Mouse (Mus musculus): ENCODE measurements around the gene Mpnd. TPM values are rescaled to one million over a fixed set of nuclear protein-coding genes. Genes with fewer than 3 reads are reported as not detected.

Gene Mpnd
- polyA plus RNA-seq, 1 experiment from 2014 or later = 127 TPM

GRCm38 (mm10) chr17:56018347-56019131 is 13.0 kb downstream of the Mpnd start:
- 66% methylated on average over 20 of the region's 20 CpGs for WGBS
- H3K36me3 ChIP-seq (ENCODE audit: insufficient read depth) = peaks cover 72% of the 10 kb centered on the region
- no peak overlapping the region for H3K4me2 ChIP-seq
- H3K27ac ChIP-seq (ENCODE audit: low read depth) = no peak overlapping the region
- no peaks in the 10 kb centered on the region for H3K27me3 ChIP-seq (ENCODE audit: insufficient read depth, low read length)
- no peak overlapping the region for H3K9ac ChIP-seq
- no peaks in the 10 kb centered on the region for H3K9me3 ChIP-seq (ENCODE audit: low read depth, low read length)
- ATAC-seq (ENCODE audit: insufficient read depth) (peak; percentile 25), DNase-seq (peak; percentile 43)
- H3K4me3 ChIP-seq (ENCODE audit: low read depth, low read length) = no peak overlapping the region
- TF ChIP-seq CTCF (IDR thresholded peaks at IDR 0.05; ENCODE audit: low read depth) = peak; percentile 59
- no peaks in the 10 kb centered on the region for H3K4me1 ChIP-seq (ENCODE audit: insufficient read depth)

GRCm38 (mm10) chr17:56020400-56021084 is 15.0 kb downstream of the Mpnd start:
- ATAC-seq (ENCODE audit: insufficient read depth) (no peak), DNase-seq (no peak)
- WGBS = 87% methylated on average over 6 of the region's 6 CpGs
- peaks cover 62% of the 10 kb centered on the region for H3K36me3 ChIP-seq (ENCODE audit: insufficient read depth)
- H3K27ac ChIP-seq (ENCODE audit: low read depth) = no peak overlapping the region
- H3K9me3 ChIP-seq (ENCODE audit: low read depth, low read length) = no peaks in the 10 kb centered on the region
- no peak overlapping the region for H3K9ac ChIP-seq
- H3K4me1 ChIP-seq (ENCODE audit: insufficient read depth) = no peaks in the 10 kb centered on the region
- H3K4me3 ChIP-seq (ENCODE audit: low read depth, low read length) = no peak overlapping the region
- no peaks in the 10 kb centered on the region for H3K27me3 ChIP-seq (ENCODE audit: insufficient read depth, low read length)
- no peak for TF ChIP-seq CTCF (IDR thresholded peaks at IDR 0.05; ENCODE audit: low read depth)
- no peak overlapping the region for H3K4me2 ChIP-seq

DNA sequence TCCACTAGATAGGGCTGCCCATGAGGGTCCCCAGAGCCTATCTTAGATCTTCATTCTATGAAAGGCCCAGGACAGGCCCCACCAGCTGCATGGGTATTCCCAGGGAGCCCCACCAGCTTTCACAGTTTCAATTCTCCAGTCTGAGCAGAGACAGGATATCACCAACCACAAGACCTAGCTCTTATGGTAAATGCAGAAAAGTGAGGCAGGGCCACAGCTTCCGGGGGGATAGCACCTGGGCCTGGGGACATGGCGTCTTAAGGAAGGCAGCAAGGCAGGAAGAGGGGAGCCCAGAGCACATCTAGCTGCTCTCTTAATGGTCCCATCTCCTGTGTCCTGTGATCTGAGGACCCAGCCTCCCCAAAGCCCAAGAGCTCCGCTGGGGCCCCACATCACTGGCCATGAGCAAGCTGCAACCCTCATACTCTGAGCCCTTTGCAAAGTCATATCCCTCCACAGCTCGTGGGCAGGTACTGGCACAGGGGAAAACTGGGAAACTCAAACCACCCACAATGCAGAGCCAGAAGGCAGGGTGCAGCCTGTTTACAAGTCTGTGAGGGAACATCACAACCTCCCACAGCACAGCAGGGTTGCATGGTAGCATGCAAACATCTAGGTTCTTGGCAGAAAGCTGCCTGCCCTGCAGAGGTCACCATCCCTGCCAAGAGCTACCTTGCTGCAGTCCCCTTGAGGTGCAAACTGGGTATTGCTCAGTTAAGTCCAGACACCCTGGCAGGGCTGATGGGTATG is 15.8 kb downstream of the Mpnd start:
- Histone ChIP-seq H3K4me1 (ENCODE audit: insufficient read depth) (no peaks in the 10 kb centered on the region), H3K9ac (no peak overlapping the region), H3K9me3 (ENCODE audit: low read depth, low read length) (no peaks in the 10 kb centered on the region), H3K27ac (ENCODE audit: low read depth) (no peak overlapping the region), H3K27me3 (ENCODE audit: insufficient read depth, low read length) (no peaks in the 10 kb centered on the region), H3K4me3 (ENCODE audit: low read depth, low read length) (no peak overlapping the region), H3K4me2 (no peak overlapping the region), H3K36me3 (ENCODE audit: insufficient read depth) (peaks cover 57% of the 10 kb centered on the region)
- no peak for ATAC-seq (ENCODE audit: insufficient read depth)
- no peak for DNase-seq
- no peak for TF ChIP-seq CTCF (IDR thresholded peaks at IDR 0.05; ENCODE audit: low read depth)
- 83% methylated on average over 4 of the region's 4 CpGs for WGBS

- ATAC-seq (ENCODE audit: insufficient read depth) = no peak
- Histone ChIP-seq H3K9ac (no peak overlapping the region), H3K27ac (ENCODE audit: low read depth) (no peak overlapping the region), H3K4me2 (no peak overlapping the region), H3K4me1 (ENCODE audit: insufficient read depth) (no peaks in the 10 kb centered on the region), H3K4me3 (ENCODE audit: low read depth, low read length) (no peak overlapping the region), H3K27me3 (ENCODE audit: insufficient read depth, low read length) (no peaks in the 10 kb centered on the region), H3K9me3 (ENCODE audit: low read depth, low read length) (no peaks in the 10 kb centered on the region), H3K36me3 (ENCODE audit: insufficient read depth) (peaks cover 48% of the 10 kb centered on the region)
- no peak for DNase-seq
- WGBS = 69% methylated on average over 2 of the region's 2 CpGs
- no peak for TF ChIP-seq CTCF (IDR thresholded peaks at IDR 0.05; ENCODE audit: low read depth)
These were observed 16.8 kb downstream of the Mpnd start for GRCm38 (mm10) chr17:56022131-56022988.

DNA sequence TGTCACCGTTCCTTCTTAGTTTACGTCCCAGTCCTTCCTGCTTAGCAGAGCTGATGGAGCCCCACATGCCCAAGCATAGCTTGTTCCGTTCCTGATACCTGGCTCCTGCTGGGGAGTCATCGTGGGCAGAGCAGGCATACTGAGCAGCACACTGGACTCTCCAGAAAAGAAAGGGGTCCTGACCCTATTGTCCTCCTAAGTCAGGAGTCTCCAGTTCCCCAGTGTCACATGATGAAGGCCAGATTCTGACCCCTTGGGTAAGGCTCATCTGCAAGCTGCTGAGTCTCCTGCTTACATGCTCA is 17.4 kb downstream of the Mpnd start:
- Histone ChIP-seq H3K4me2 (no peak overlapping the region), H3K4me3 (ENCODE audit: low read depth, low read length) (no peak overlapping the region), H3K27ac (ENCODE audit: low read depth) (no peak overlapping the region), H3K36me3 (ENCODE audit: insufficient read depth) (peaks cover 47% of the 10 kb centered on the region), H3K9ac (no peak overlapping the region), H3K27me3 (ENCODE audit: insufficient read depth, low read length) (no peaks in the 10 kb centered on the region), H3K4me1 (ENCODE audit: insufficient read depth) (no peaks in the 10 kb centered on the region), H3K9me3 (ENCODE audit: low read depth, low read length) (no peaks in the 10 kb centered on the region)
- DNase-seq = no peak
- 80% methylated on average over 4 of the region's 4 CpGs for WGBS
- no peak for ATAC-seq (ENCODE audit: insufficient read depth)
- no peak for TF ChIP-seq CTCF (IDR thresholded peaks at IDR 0.05; ENCODE audit: low read depth)

- Histone ChIP-seq H3K27ac (ENCODE audit: low read depth) (no peak overlapping the region), H3K9me3 (ENCODE audit: low read depth, low read length) (no peaks in the 10 kb centered on the region), H3K36me3 (ENCODE audit: insufficient read depth) (peaks cover 46% of the 10 kb centered on the region), H3K27me3 (ENCODE audit: insufficient read depth, low read length) (no peaks in the 10 kb centered on the region), H3K4me1 (ENCODE audit: insufficient read depth) (no peaks in the 10 kb centered on the region), H3K9ac (no peak overlapping the region), H3K4me2 (no peak overlapping the region), H3K4me3 (ENCODE audit: low read depth, low read length) (no peak overlapping the region)
- TF ChIP-seq CTCF (IDR thresholded peaks at IDR 0.05; ENCODE audit: low read depth) = no peak
- no peak for ATAC-seq (ENCODE audit: insufficient read depth)
- WGBS = 70% methylated on average over 5 of the region's 5 CpGs
- no peak for DNase-seq
These were observed 17.9 kb downstream of the Mpnd start for GRCm38 (mm10) chr17:56023386-56023785.

Measured in lung, embryonic 14.5 days (tissue).